Mouse (Mus musculus) liver, embryonic 15.5 days (tissue): ENCODE data around the gene Phldb2. TPM values are rescaled to one million over a fixed set of nuclear protein-coding genes. Genes with fewer than 3 reads are reported as not detected.

Experiments
- ATAC-seq: fragments of 200-750 bp; cut with Nextera tagmentation; 2 replicates; pipeline ENCODE4 v1.8.0; 2017; ENCODE audit warnings: moderate number of reproducible peaks, mild to moderate bottlenecking, moderate library complexity; ENCODE audit not compliant: insufficient read depth
- H3K27ac ChIP-seq: fragments of 300-500 bp; sonication (generic); replicated peaks from 2 replicates; pipeline ENCODE4 v1.5.1; 2015; ENCODE audit warnings: mild to moderate bottlenecking, inconsistent platforms
- H3K27me3 ChIP-seq: fragments of 300-500 bp; sonication (generic); 2 replicates; pipeline ENCODE4 v1.6.1; 2015; ENCODE audit warnings: mild to moderate bottlenecking, inconsistent platforms
- H3K36me3 ChIP-seq: fragments of 300-500 bp; sonication (generic); replicated peaks from 2 replicates; pipeline ENCODE4 v1.6.1; 2015; ENCODE audit warnings: moderate library complexity, mild to moderate bottlenecking, inconsistent platforms
- H3K4me1 ChIP-seq: fragments of 300-500 bp; sonication (generic); replicated peaks from 2 replicates; pipeline ENCODE4 v1.6.1; 2015; ENCODE audit warnings: inconsistent platforms
- H3K4me2 ChIP-seq: fragments of 300-500 bp; sonication (generic); 2 replicates; pipeline ENCODE4 v1.6.1; 2015; ENCODE audit warnings: moderate library complexity, mild to moderate bottlenecking, inconsistent platforms
- H3K4me3 ChIP-seq: fragments of 300-500 bp; sonication (generic); replicated peaks from 2 replicates; pipeline ENCODE4 v1.5.1; 2015; ENCODE audit warnings: mild to moderate bottlenecking, inconsistent platforms
- H3K9ac ChIP-seq: fragments of 300-500 bp; sonication (generic); 2 replicates; pipeline ENCODE4 v1.6.1; 2015; ENCODE audit warnings: moderate library complexity, mild to moderate bottlenecking, inconsistent platforms
- H3K9me3 ChIP-seq: fragments of 300-500 bp; sonication (generic); replicated peaks from 2 replicates; pipeline ENCODE4 v1.6.1; 2016; ENCODE audit warnings: inconsistent platforms
- WGBS: fragments of 180-500 bp; shearing (Covaris S2); methylation state at CpG from one replicate; pipeline ENCODE4 v1.1.7; 2015; ENCODE audit warnings: mixed read lengths; ENCODE audit not compliant: insufficient replicate concordance; 5-methylcytosine and 5-hydroxymethylcytosine counted together
- polyA plus RNA-seq: library from polyadenylated mRNA; unstranded; fragments of >200 nt; fragmentation: Nextera tagmentation; extraction: Ambion mirVana; gene quantifications from 2 replicates; pipeline ENCODE4 v1.2.1, GENCODE M21; 2015

Phldb2 gene
- polyA plus RNA-seq, 1 experiment from 2014 or later: 12.4 TPM

DNA sequence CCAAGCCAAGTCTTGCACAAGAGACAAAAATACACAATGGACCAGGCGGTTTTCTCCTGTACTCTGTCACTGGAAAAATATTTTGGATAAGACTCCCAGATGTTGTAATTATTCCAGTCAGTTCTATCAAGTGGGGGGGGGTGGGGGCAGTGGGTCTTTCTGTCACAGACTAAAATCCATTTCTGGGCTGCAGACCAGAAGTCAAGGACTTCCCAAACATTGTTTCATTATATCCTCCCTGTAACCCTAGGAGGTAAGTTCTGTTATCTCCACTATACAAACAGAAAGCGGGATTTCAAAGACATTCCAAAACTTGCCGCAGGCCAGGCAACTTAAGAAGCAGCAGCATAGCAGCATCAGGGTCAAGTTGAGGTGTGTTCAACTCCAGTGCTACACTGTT, 25.8 kb downstream of the Phldb2 start:
- no peaks in the 10 kb centered on the region for H3K27me3 ChIP-seq
- no peak overlapping the region for H3K4me2 ChIP-seq
- no peak overlapping the region for H3K4me3 ChIP-seq
- H3K36me3 ChIP-seq: no peaks in the 10 kb centered on the region
- 0 out of 2 replicates have a peak, but pooled peaks cover 3% of the 10 kb centered on the region for H3K4me1 ChIP-seq
- no peak overlapping the region for H3K9ac ChIP-seq
- H3K9me3 ChIP-seq: no peaks in the 10 kb centered on the region
- no peak overlapping the region for H3K27ac ChIP-seq
- ATAC-seq: no peak
- WGBS: 43% methylated on average over 3 of the region's 3 CpGs

DNA sequence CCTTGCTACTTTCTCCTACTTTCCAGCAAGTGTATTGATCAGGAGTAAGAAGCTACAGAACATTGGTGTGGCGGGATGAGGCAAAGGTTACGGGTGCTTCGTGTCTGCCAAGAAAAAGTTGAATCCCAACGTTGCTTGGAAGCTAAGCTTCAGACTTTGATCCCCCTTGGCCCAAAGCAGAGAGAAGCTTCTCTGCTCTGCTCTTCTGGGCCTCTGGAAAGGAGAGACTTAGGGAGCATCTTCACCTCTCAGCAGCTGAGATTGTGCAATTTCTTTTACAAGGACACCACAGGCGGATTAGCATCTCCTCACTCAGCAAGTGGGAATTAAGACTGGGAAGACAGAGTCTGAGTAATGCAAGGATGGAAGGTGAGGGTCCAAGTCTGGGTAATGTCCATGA, 26.5 kb downstream of the Phldb2 start:
- Histone ChIP-seq H3K36me3 (no peaks in the 10 kb centered on the region), H3K9ac (no peak overlapping the region), H3K27me3 (no peaks in the 10 kb centered on the region), H3K4me1 (0 out of 2 replicates have a peak, but pooled peaks cover 3% of the 10 kb centered on the region), H3K9me3 (no peaks in the 10 kb centered on the region), H3K4me3 (no peak overlapping the region), H3K4me2 (no peak overlapping the region), H3K27ac (no peak overlapping the region)
- WGBS: 59% methylated on average over 5 of the region's 5 CpGs
- ATAC-seq: no peak

DNA sequence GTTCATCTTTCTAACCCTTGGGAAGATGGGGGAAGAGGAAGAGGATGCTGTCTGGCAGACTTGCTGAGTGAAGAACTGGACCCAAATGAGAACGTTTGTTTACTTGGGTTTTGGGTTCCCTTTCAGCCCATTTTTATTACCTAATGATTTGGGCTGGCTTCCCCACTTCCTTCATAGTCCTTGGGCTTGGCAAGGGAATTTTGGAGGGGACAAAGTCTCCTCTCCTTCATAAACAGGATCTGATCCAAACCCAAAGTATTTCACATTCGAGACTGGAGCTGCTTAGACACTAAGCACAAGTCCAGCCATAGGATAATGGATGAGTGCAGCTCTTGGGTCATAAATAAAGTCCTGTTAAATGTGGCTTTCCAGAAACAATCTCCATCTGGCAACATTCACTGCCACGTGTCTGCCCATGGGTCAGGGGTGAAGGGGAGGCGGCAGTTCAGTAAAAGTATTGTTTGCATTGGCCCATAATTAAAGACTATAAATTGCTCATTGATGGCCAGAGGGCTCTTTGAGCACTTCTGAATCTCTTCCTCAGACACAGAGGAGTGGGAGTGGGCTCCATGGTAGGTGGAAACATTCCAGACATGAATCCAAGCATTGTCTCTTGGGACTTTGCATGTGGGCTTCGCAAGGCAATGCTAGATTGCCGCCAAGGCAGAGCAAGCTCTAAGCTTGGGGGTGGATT, 29.5 kb downstream of the Phldb2 start:
- no peak for ATAC-seq

DNA sequence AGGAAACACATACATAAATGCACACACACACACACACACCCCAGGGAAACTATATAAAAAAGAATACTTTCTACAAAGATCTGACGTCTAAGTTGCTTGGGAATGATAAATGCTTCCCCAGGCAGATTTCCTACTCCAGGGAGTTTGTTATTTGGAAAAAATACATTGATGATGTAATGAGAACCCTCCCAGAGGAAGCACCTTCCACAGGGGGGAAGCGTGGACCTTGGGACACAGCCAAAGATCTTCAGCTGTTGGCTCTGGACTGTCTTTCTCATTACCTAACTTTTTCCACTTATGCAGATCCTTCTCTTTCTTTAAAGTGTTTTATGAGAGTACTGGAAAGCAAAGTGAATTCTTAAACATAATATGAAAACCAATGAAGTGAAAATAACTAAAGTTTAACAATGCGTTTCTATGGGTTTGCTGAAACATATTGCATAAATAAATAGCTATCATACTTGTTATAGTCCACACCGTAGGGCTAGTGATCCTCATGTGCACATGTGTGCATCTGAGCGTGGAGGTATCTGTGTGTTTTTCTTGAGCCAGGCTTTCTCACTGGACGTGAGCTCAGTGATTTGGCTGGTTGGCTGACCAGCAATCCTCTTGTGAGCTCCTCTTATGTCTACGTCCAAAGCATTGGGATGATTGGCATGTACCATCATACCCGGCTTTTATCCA, 30.7 kb downstream of the Phldb2 start:
- no peaks in the 10 kb centered on the region for H3K36me3 ChIP-seq
- WGBS: 63% methylated on average over 8 of the region's 8 CpGs

More for the DNA sequence above, 29.5 kb downstream of the Phldb2 start:
- H3K27me3 ChIP-seq: no peaks in the 10 kb centered on the region
- 54% methylated on average over 6 of the region's 6 CpGs for WGBS
- H3K36me3 ChIP-seq: no peaks in the 10 kb centered on the region
- 0 out of 2 replicates have a peak, but pooled peaks cover 3% of the 10 kb centered on the region for H3K4me1 ChIP-seq
- H3K4me3 ChIP-seq: no peak overlapping the region
- no peak overlapping the region for H3K27ac ChIP-seq
- H3K9me3 ChIP-seq: no peaks in the 10 kb centered on the region
- H3K9ac ChIP-seq: no peak overlapping the region
- H3K4me2 ChIP-seq: no peak overlapping the region

DNA sequence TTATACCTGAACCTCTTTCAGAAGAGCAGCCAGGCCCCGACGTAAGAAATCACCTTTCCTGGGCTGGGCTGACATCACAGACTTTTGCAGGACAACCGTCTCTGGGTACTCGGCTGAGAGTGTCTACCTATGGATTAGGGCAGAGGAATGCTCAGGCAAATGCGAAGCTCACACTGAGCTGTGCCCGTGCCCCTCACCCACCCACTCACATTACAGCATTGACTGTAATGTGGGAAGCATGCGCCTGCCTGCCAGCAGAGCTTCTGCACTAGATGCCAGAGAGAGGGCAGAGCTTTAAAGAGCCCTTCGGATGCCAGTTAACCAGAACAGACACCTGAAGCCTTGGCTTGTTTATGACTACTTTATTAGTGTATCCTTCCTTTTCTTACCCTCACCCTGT, 33.8 kb downstream of the Phldb2 start:
- Histone ChIP-seq H3K36me3 (no peaks in the 10 kb centered on the region), H3K27ac (no peak overlapping the region), H3K4me3 (no peak overlapping the region), H3K4me1 (no peaks in the 10 kb centered on the region), H3K27me3 (no peaks in the 10 kb centered on the region), H3K4me2 (no peak overlapping the region), H3K9me3 (no peaks in the 10 kb centered on the region), H3K9ac (no peak overlapping the region)
- 60% methylated on average over 8 of the region's 8 CpGs for WGBS
- ATAC-seq: no peak

More for the DNA sequence above, 30.7 kb downstream of the Phldb2 start:
- Histone ChIP-seq H3K27me3 (no peaks in the 10 kb centered on the region), H3K9me3 (no peaks in the 10 kb centered on the region), H3K27ac (no peak overlapping the region), H3K9ac (no peak overlapping the region), H3K4me3 (no peak overlapping the region), H3K4me1 (0 out of 2 replicates have a peak, but pooled peaks cover 3% of the 10 kb centered on the region), H3K4me2 (no peak overlapping the region)
- ATAC-seq: no peak

DNA sequence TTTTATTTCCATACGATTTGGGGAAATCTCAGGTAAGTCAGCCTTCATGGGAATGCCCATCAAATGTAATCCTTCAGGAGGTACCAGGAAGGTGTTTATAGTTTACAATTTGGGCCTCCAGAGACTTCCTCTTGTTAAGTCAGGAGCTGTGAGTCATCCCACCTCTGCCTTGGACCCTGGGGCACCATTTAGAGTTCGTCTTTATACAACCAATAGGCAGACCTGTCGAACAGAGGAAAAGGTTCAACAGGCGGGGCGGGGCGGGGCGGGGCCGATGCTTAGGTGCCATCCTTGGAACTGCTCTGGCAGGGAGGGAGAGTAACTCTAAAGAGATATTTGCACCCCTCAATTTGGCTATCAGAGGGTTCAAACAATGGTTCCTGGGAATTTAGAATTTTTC, 49.8 kb downstream of the Phldb2 start:
- Histone ChIP-seq H3K4me1 (no peaks in the 10 kb centered on the region), H3K4me2 (no peak overlapping the region), H3K27ac (no peak overlapping the region), H3K4me3 (no peak overlapping the region), H3K9ac (no peak overlapping the region), H3K36me3 (no peaks in the 10 kb centered on the region), H3K27me3 (no peaks in the 10 kb centered on the region), H3K9me3 (no peaks in the 10 kb centered on the region)
- WGBS: 63% methylated on average over 8 of the region's 8 CpGs
- no peak for ATAC-seq

DNA sequence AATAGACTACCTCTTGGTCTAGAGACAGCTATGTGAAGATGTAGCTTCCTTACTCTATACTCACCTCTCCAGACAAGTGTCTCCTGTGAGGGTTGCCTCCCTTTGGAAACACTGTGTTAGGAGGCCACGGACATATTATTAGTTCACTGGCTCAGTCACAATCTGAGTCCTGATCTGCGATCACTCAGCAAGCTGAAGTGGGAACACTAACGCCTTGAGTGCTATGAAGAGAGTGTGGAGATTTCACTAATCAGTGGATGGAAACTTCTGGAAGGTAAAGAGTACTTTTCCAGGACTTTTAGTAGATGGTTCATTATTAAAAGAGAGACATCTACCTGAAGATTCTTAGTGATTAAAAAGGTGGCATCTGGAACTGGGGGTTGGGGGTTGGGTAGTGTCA, 54.9 kb downstream of the Phldb2 start:
- Histone ChIP-seq H3K4me2 (no peak overlapping the region), H3K36me3 (no peaks in the 10 kb centered on the region), H3K9me3 (no peaks in the 10 kb centered on the region), H3K4me3 (no peak overlapping the region), H3K27ac (no peak overlapping the region), H3K9ac (no peak overlapping the region), H3K27me3 (no peaks in the 10 kb centered on the region), H3K4me1 (no peaks in the 10 kb centered on the region)
- no peak for ATAC-seq
- WGBS: 72% methylated on average over 3 of the region's 3 CpGs

DNA sequence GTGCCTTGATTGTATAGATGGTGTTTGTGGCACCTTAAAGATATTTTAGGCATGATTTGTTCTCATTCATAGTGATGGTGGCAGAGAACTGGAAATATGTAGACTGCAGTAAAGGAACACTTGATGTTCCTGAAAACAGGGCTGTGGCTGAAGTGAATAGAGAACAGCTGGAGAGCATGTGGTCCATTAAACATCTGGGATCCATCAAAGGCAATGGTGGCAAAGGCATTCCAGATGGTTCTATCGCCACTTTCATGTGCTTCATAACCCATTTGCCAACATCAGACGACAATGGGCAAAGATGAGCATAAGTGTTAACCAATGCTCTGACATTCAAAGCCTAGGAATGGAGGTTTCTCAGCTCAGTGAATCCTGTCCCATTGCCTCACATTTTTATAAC, 56.8 kb downstream of the Phldb2 start:
- ATAC-seq: no peak
- no peaks in the 10 kb centered on the region for H3K9me3 ChIP-seq
- no peaks in the 10 kb centered on the region for H3K36me3 ChIP-seq
- H3K27me3 ChIP-seq: no peaks in the 10 kb centered on the region
- no peak overlapping the region for H3K27ac ChIP-seq
- 59% methylated on average over 2 of the region's 2 CpGs for whole genome bisulfite sequencing
- no peak overlapping the region for H3K4me2 ChIP-seq
- H3K9ac ChIP-seq: no peak overlapping the region
- H3K4me3 ChIP-seq: no peak overlapping the region
- H3K4me1 ChIP-seq: peaks cover 5% of the 10 kb centered on the region; the same call in 1 of the 2 replicates

DNA sequence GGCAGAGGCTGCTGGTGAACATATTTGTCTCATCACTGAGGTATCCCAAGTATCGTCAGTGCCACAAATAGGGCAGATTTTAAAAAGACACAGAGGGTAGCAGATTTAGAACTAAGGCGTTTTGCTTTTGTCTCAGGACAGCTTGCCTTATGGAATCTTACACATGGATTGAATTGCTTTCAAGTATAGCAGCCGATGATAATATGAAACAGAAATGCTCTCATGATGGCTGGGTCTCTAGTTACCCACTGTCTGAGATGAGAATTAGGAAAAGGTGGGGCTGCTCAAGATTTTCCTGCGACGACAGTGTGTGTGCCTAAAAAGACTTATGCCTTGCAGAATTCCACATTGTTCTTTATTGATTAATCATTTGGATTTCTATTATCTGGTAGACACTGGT, 58.4 kb downstream of the Phldb2 start:
- H3K9me3 ChIP-seq: no peaks in the 10 kb centered on the region
- ATAC-seq: no peak
- H3K27me3 ChIP-seq: no peaks in the 10 kb centered on the region
- no peaks in the 10 kb centered on the region for H3K36me3 ChIP-seq
- 66% methylated on average over 5 of the region's 5 CpGs for WGBS
- H3K27ac ChIP-seq: no peak overlapping the region
- no peak overlapping the region for H3K4me3 ChIP-seq
- H3K4me1 ChIP-seq: peaks cover 5% of the 10 kb centered on the region; the same call in 1 of the 2 replicates
- H3K9ac ChIP-seq: no peak overlapping the region
- no peak overlapping the region for H3K4me2 ChIP-seq

DNA sequence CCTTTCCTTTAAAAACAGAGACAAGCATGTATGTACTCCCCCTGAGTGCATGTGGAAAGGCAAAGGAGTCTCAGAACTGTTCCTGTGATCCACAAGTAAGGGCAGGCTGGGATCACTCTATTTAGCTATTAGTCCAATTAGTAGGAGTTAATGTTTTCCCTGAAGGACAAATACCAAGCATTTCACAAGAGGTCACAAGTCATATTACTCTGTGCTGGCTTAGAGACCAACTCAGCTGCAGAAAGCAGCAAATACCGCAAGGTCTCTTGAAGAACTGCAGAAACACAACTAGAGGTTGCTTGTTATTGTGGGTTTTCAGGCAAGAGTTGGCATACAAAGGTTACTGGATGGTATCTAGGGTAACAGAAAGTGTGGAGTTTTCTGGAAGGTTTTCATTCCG, 59.6 kb downstream of the Phldb2 start:
- Histone ChIP-seq H3K4me1 (peaks cover 5% of the 10 kb centered on the region; the same call in 1 of the 2 replicates), H3K9me3 (no peaks in the 10 kb centered on the region), H3K27me3 (no peaks in the 10 kb centered on the region), H3K36me3 (no peaks in the 10 kb centered on the region), H3K4me3 (no peak overlapping the region), H3K4me2 (peak overlapping the region; percentile 15; the same call in 1 of the 2 replicates), H3K9ac (no peak overlapping the region), H3K27ac (0 out of 2 replicates have a peak overlapping the region, but pooled peaks have one; percentile 24)
- WGBS: 55% methylated on average over 2 of the region's 2 CpGs
- ATAC-seq: 0 out of 2 replicates have a peak, but pooled peaks have one; percentile 31

DNA sequence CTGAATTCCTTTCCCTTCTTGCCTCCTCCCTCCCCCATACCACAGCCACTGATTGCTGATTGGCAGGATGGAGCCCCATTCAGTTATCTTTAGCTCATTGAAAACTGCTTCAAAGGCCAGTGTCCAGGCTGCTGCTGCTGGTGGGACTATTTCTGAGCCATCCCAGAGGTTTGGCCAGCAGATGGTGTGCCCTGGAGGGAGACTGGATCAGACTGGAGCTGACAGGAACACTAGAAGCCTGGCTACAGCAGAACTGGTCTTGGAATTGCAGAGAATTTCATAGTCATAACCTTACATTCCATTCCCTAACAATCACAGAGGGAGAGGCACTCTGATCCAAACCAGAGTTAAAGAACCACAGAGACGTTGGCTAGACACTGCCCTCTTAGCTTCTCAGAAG, 60.5 kb downstream of the Phldb2 start:
- H3K27ac ChIP-seq: no peak overlapping the region
- WGBS: 53% methylated on average over 1 of the region's 1 CpGs

More for the DNA sequence above, 60.5 kb downstream of the Phldb2 start:
- Histone ChIP-seq H3K4me3 (no peak overlapping the region), H3K36me3 (no peaks in the 10 kb centered on the region), H3K27me3 (no peaks in the 10 kb centered on the region), H3K4me1 (peaks cover 5% of the 10 kb centered on the region; the same call in 1 of the 2 replicates), H3K9me3 (no peaks in the 10 kb centered on the region), H3K4me2 (no peak overlapping the region), H3K9ac (no peak overlapping the region)
- ATAC-seq: no peak
